Mouse (Mus musculus): Measurements from ENCODE around the gene Gm13288. TPM values are rescaled to one million over a fixed set of nuclear protein-coding genes. Genes with fewer than 3 reads are reported as not detected.
"Not testable (repeated sequence)": the region's sequence is repeated elsewhere in the genome, so short reads cannot be mapped to it uniquely, and the experiment has no call there.

Gm13288 gene
- total RNA-seq (2021) = under 1 TPM in 1 of 2 experiments, not detected in 1; 0.14 TPM

- DNase-seq = not testable (repeated sequence)
Measured at GRCm38 (mm10) chr4:88805231-88805630, at the start of gene Gm13288. Gene Gm13288 (plus strand): TSS chr4:88805531.

GRCm38 (mm10) chr4:88756581-88757513, 48.5 kb upstream of the Gm13288 start:
- peak; percentile 21 for DNase-seq

GRCm38 (mm10) chr4:88757628-88758031, 47.7 kb upstream of the Gm13288 start:
- peak; percentile 91 for DNase-seq

GRCm38 (mm10) chr4:88758751-88759150, 46.6 kb upstream of the Gm13288 start:
- not testable (repeated sequence) for DNase-seq

- DNase-seq = peak; percentile 45
Measured at GRCm38 (mm10) chr4:88759610-88760268, 45.6 kb upstream of the Gm13288 start, which contains the start of gene Gm13283. Gene Gm13283 (plus strand): TSS chr4:88760119.

GRCm38 (mm10) chr4:88760431-88760830, 44.9 kb upstream of the Gm13288 start:
- peak; percentile 80 for DNase-seq

GRCm38 (mm10) chr4:88761776-88762175, 43.6 kb upstream of the Gm13288 start:
- peak; percentile 79 for DNase-seq

GRCm38 (mm10) chr4:88762341-88762740, 43.0 kb upstream of the Gm13288 start:
- peak; percentile 21 for DNase-seq

- DNase-seq = peak; percentile 64
Measured at GRCm38 (mm10) chr4:88763384-88764018, 41.8 kb upstream of the Gm13288 start.

- not testable (repeated sequence) for DNase-seq
Measured at GRCm38 (mm10) chr4:88773534-88773933, 31.8 kb upstream of the Gm13288 start, which contains the start of gene Gm13290. Gene Gm13290 (plus strand): TSS chr4:88773834.

- DNase-seq = not testable (repeated sequence)
Measured at GRCm38 (mm10) chr4:88776622-88777021, 28.7 kb upstream of the Gm13288 start, which contains the start of gene Gm13289. Gene Gm13289 (plus strand): TSS chr4:88776922.

GRCm38 (mm10) chr4:88779550-88779949, 25.8 kb upstream of the Gm13288 start, which contains the start of gene Gm13272:
Gene Gm13272 (plus strand): TSS chr4:88779850.
- DNase-seq = not testable (repeated sequence)

GRCm38 (mm10) chr4:88780320-88780719, 25.0 kb upstream of the Gm13288 start:
- not testable (repeated sequence) for DNase-seq

GRCm38 (mm10) chr4:88781831-88782230, 23.5 kb upstream of the Gm13288 start, which contains the start of gene Ifnz:
Gene Ifnz (plus strand): TSS chr4:88782131.
- DNase-seq = not testable (repeated sequence)

- peak; percentile 33 for DNase-seq
Measured at GRCm38 (mm10) chr4:88782335-88782734, 23.0 kb upstream of the Gm13288 start.

GRCm38 (mm10) chr4:88785409-88785808, 19.9 kb upstream of the Gm13288 start, which contains the start of gene Gm13276:
Gene Gm13276 (plus strand): TSS chr4:88785709.
- not testable (repeated sequence) for DNase-seq

GRCm38 (mm10) chr4:88788402-88788801, 16.9 kb upstream of the Gm13288 start, which contains the start of gene Gm13277:
Gene Gm13277 (plus strand): TSS chr4:88788632.
- DNase-seq = peak; percentile 79

- not testable (repeated sequence) for DNase-seq
Measured at GRCm38 (mm10) chr4:88791250-88791649, 14.1 kb upstream of the Gm13288 start, which contains the start of gene Gm13278. Gene Gm13278 (plus strand): TSS chr4:88791550.

GRCm38 (mm10) chr4:88793936-88794675, 11.2 kb upstream of the Gm13288 start, which contains the start of gene Gm13275:
Gene Gm13275 (plus strand): TSS chr4:88794487.
- DNase-seq = peak; percentile 79

GRCm38 (mm10) chr4:88797097-88797496, 8.2 kb upstream of the Gm13288 start, which contains the start of gene Gm13279:
Gene Gm13279 (plus strand): TSS chr4:88797397.
- not testable (repeated sequence) for DNase-seq

GRCm38 (mm10) chr4:88799365-88799764, 6.0 kb upstream of the Gm13288 start, which contains the start of gene Gm13285:
Gene Gm13285 (plus strand): TSS chr4:88799665.
- not testable (repeated sequence) for DNase-seq
